Mouse (Mus musculus) limb, embryonic 14.5 days (tissue): ENCODE data around the gene Micu1. TPM values are rescaled to one million over a fixed set of nuclear protein-coding genes. Genes with fewer than 3 reads are reported as not detected.
A peak's percentile ranks its signal among the peaks of the same experiment; 100 is the strongest.

Experiments
- ATAC-seq: fragments of 200-750 bp; cut with Nextera tagmentation; 2 replicates; pipeline ENCODE4 v1.8.0; 2017; ENCODE audit warnings: low read depth, moderate number of reproducible peaks, moderate TSS enrichment; ENCODE audit not compliant: low FRiP score
- DNase-seq: peaks from one replicate; pipeline ENCODE4 v3.0.0-alpha.2; 2015; ENCODE audit warnings: low spot score
- H3K27ac ChIP-seq: fragments of 300-500 bp; sonication (generic); replicated peaks from 2 replicates; pipeline ENCODE4 v1.5.1; 2014; ENCODE audit warnings: low read depth, mild to moderate bottlenecking, low read length, moderate library complexity, mixed read lengths
- H3K27me3 ChIP-seq: fragments of 300-500 bp; sonication (generic); 2 replicates; pipeline ENCODE4 v1.6.1; 2014; ENCODE audit warnings: low read length, mixed read lengths; ENCODE audit not compliant: control insufficient read depth, insufficient read depth
- H3K36me3 ChIP-seq: fragments of 300-500 bp; sonication (generic); 2 replicates; pipeline ENCODE4 v1.6.1; 2014; ENCODE audit warnings: mild to moderate bottlenecking, low read length, moderate library complexity, mixed read lengths; ENCODE audit not compliant: control insufficient read depth, insufficient read depth
- H3K4me1 ChIP-seq: fragments of 300-500 bp; sonication (generic); 2 replicates; pipeline ENCODE4 v1.6.1; 2014; ENCODE audit warnings: antibody characterized with exemption, low read length, mixed read lengths; ENCODE audit not compliant: control insufficient read depth, insufficient read depth
- H3K4me2 ChIP-seq: fragments of 300-500 bp; sonication (generic); replicated peaks from 2 replicates; pipeline ENCODE4 v1.6.1; 2014; ENCODE audit warnings: low read depth, mild to moderate bottlenecking, low read length, moderate library complexity; ENCODE audit not compliant: severe bottlenecking
- H3K4me3 ChIP-seq: fragments of 300-500 bp; sonication (generic); replicated peaks from 2 replicates; pipeline ENCODE4 v1.5.1; 2014; ENCODE audit warnings: low read length
- H3K9ac ChIP-seq: fragments of 300-500 bp; sonication (generic); 2 replicates; pipeline ENCODE4 v1.6.1; 2014; ENCODE audit warnings: mild to moderate bottlenecking, low read depth, low read length, moderate library complexity; ENCODE audit not compliant: severe bottlenecking
- H3K9me3 ChIP-seq: fragments of 300-500 bp; sonication (generic); 2 replicates; pipeline ENCODE4 v1.6.1; 2016; ENCODE audit warnings: low read length; ENCODE audit not compliant: control insufficient read depth
- POLR2A ChIP-seq: fragments of 200-500 bp; IDR thresholded peaks from 2 replicates; pipeline ENCODE4 v1.8.0; 2012; ENCODE audit warnings: inconsistent platforms, mild to moderate bottlenecking, moderate library complexity, borderline replicate concordance; ENCODE audit not compliant: insufficient read depth, insufficient read length; ENCODE audit errors: extremely low read depth
- WGBS: fragments of 180-500 bp; shearing (Covaris S2); extraction: QIAGEN DNeasy Blood & Tissue Kit; methylation state at CpG from one replicate; pipeline ENCODE4 v1.1.7; 2014; 5-methylcytosine and 5-hydroxymethylcytosine counted together
- polyA plus RNA-seq, 2 experiments: library from polyadenylated mRNA; depleted of rRNA in 1 of 2; stranded (reverse) in 1 of 2; unstranded in 1 of 2; fragments of >200 nt; fragmentation: Nextera tagmentation in 1 of 2; extraction: Ambion mirVana in 1 of 2; gene quantifications; 2 replicates each; pipeline versions ENCODE4 v1.2.1 to v1.2.3; 2012 to 2014

Micu1 gene
- polyA plus RNA-seq, 2 experiments, result 81.9 to 93.7 TPM

GRCm38 (mm10) chr10:59892977-59893376 is 190.7 kb downstream of the Micu1 start:
- peaks cover 7% of the 10 kb centered on the region; the same call in 1 of the 2 replicates for H3K4me1 ChIP-seq
- 39% methylated on average over 6 of the region's 6 CpGs for WGBS
- no peak for TF ChIP-seq POLR2A
- DNase-seq, result peak; percentile 72
- H3K4me2 ChIP-seq, result no peak overlapping the region
- H3K9me3 ChIP-seq, result no peaks in the 10 kb centered on the region
- peaks cover 73% of the 10 kb centered on the region for H3K36me3 ChIP-seq
- no peak overlapping the region for H3K4me3 ChIP-seq
- H3K27me3 ChIP-seq, result no peaks in the 10 kb centered on the region
- no peak overlapping the region for H3K9ac ChIP-seq
- no peak overlapping the region for H3K27ac ChIP-seq
- peak; percentile 44 for ATAC-seq

- Histone ChIP-seq H3K27ac (no peak overlapping the region), H3K9me3 (no peaks in the 10 kb centered on the region), H3K4me2 (no peak overlapping the region), H3K9ac (no peak overlapping the region), H3K27me3 (no peaks in the 10 kb centered on the region), H3K36me3 (peaks cover 79% of the 10 kb centered on the region), H3K4me1 (peaks cover 20% of the 10 kb centered on the region), H3K4me3 (no peak overlapping the region)
- no peak for TF ChIP-seq POLR2A
- 83% methylated on average over 25 of the region's 25 CpGs for WGBS
- peak; percentile 81 for DNase-seq
- no peak for ATAC-seq
These were observed 192.2 kb downstream of the Micu1 start for GRCm38 (mm10) chr10:59894251-59895160.

GRCm38 (mm10) chr10:59895460-59896186 is 193.3 kb downstream of the Micu1 start:
- Histone ChIP-seq H3K36me3 (peaks cover 71% of the 10 kb centered on the region), H3K27ac (no peak overlapping the region)

GRCm38 (mm10) chr10:59896211-59896610 is 193.9 kb downstream of the Micu1 start:
- no peak overlapping the region for H3K9ac ChIP-seq
- ATAC-seq, result no peak
- no peak overlapping the region for H3K4me2 ChIP-seq
- peaks cover 66% of the 10 kb centered on the region for H3K36me3 ChIP-seq
- no peaks in the 10 kb centered on the region for H3K27me3 ChIP-seq
- peaks cover 34% of the 10 kb centered on the region for H3K4me1 ChIP-seq
- no peak for DNase-seq
- WGBS, result 96% methylated on average over 4 of the region's 4 CpGs
- no peak overlapping the region for H3K4me3 ChIP-seq
- no peak for TF ChIP-seq POLR2A
- H3K9me3 ChIP-seq, result no peaks in the 10 kb centered on the region
- no peak overlapping the region for H3K27ac ChIP-seq

More at GRCm38 (mm10) chr10:59895460-59896186, 193.3 kb downstream of the Micu1 start:
- Histone ChIP-seq H3K9ac (no peak overlapping the region), H3K9me3 (no peaks in the 10 kb centered on the region), H3K27me3 (no peaks in the 10 kb centered on the region), H3K4me2 (no peak overlapping the region), H3K4me1 (peaks cover 31% of the 10 kb centered on the region), H3K4me3 (no peak overlapping the region)
- no peak for DNase-seq
- no peak for ATAC-seq
- 96% methylated on average over 17 of the region's 17 CpGs for WGBS
- no peak for TF ChIP-seq POLR2A

GRCm38 (mm10) chr10:59896911-59897331 is 194.6 kb downstream of the Micu1 start:
- ATAC-seq (no peak), DNase-seq (no peak)
- H3K4me1 ChIP-seq, result peaks cover 38% of the 10 kb centered on the region
- no peak overlapping the region for H3K4me2 ChIP-seq
- H3K9me3 ChIP-seq, result no peaks in the 10 kb centered on the region
- H3K27ac ChIP-seq, result 0 out of 2 replicates have a peak overlapping the region, but pooled peaks have one; percentile 26
- no peak for TF ChIP-seq POLR2A
- 70% methylated on average over 3 of the region's 3 CpGs for WGBS
- H3K36me3 ChIP-seq, result peaks cover 59% of the 10 kb centered on the region
- no peak overlapping the region for H3K4me3 ChIP-seq
- H3K9ac ChIP-seq, result no peak overlapping the region
- no peaks in the 10 kb centered on the region for H3K27me3 ChIP-seq
